Mouse (Mus musculus): ENCODE measurements at regions not wholly inside any gene's neighbourhood (a gene's known extent, or its start where the extent isn't known, plus 50 kb on each side); places are given as distances from the start of the nearest gene placed in this dataset.

DNA sequence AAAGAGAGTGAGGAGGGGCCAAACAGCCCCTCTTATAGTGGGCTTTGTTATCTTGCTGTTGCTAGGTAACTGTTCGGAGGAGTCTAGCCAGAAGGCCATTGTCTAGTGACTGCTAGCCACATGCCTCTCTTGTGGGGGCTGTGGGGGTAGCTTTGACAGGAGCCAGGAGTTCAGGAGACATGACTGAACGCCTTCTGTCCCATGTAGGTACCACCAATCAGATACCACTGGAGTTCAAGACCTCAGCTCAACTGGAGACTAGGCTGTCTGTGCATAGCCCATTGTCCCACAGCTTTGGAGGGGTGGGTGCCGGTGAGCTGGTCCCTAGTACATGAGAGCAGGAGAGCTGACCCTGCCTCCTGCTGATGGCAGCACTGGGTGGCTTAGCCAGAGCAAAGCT, 82.4 kb upstream of the Unc93a2 start:
- no peak for DNase-seq (ENCODE audit: low spot score in 2 of 2)

DNA sequence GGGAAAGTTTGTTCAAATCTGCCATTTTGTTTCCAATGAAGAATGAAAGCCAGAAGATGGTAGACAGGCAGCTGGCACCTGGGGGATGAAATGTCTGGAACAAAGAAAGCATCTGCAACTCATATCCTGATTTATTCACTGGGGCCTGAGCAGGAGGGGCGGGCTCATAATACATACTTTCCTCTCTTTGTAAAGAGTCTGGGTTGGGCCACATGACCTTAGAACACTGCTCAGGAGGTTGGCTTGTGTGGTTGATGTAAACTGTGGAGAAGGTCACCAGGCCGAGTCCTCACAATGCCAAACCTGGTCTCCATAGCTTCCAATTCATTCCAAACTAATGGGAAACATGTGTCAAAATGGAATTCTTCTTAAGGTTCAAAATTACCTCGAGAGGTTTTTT, 79.6 kb upstream of the Unc93a2 start:
- DNase-seq (ENCODE audit: low spot score in 2 of 2) = no peak

DNA sequence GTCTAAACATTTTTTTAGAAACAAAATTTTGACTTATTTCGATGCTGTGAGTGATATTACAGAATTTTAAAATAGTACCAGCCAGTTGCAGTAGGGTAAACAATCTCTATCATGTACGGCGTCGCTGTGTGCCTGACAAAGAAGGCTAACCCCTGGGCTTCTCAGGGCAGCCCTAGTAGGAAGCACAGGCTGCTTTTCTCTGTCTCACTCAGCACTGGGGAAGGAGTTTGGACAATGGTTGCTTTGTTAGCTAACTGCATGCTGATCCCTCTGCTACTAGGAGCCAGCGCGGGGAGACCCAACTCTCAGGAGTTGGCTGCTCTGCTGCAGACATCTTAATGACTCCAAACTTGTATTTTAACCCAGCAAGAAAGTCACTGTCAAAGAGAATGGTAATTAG, 75.9 kb upstream of the Unc93a2 start:
- DNase-seq (ENCODE audit: low spot score in 2 of 2) = no peak

DNA sequence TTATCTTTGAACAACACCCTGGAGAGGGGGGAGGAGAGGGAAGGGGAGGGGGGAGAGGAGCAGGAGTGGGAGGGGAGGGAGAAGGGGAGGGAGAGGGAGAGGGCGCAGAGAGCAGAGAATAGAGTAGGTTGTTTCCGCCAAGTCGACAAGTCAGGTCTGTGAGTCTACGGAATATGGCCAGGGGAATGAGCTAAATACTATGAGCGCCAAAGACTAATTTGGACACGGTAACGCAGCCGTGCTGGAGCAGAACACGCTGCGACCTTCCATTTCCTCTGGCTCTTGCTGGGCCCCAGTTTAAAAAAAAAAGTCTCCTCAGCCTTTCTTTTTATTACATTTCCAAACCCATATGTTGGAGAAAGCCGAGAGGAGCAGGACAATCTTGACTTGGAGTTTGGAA, 71.7 kb upstream of the Unc93a2 start:
- peak; percentile 9 to 16 for DNase-seq (ENCODE audit: low spot score in 2 of 2)

DNA sequence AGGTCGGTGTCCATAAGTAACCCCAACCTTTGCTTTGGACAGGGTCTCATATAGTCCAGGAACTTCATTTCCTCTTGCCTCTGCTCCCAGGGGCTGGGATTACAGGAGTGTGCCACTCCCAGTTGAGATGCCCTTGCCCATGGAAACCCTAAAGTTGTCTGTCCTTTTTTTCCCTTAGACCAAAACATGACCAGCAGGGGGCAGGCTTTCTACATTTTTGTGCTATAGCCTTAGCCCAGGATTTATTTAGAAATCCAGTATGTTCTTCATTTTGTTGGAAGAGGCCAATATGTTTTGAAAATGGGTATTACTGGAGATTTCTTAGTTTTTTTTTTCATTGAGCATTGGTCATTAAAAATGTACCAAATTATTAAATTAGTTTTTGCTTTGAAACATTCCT, 58.6 kb upstream of the Unc93a2 start:
- peak; percentile 34 to 44 for DNase-seq (ENCODE audit: low spot score in 2 of 2)

DNA sequence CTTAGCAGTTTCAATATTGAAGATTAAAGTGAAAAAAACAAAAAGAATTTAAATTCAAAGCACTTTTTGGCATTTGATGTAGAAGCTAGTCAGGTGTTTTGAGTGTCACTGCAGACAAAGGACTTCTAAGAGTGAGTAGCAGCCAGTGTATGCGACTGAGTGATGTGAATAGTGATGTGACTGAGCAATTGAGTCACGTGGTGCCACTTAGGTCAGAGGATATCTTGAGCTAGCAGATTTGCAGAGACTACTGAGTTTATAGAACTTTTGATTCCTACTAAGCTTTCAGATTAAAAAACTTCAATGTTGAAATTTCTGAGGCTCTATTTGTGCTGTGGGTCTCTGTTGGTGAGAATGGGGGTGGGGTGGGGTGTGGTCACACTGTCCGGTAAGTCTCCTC, 49.8 kb upstream of the Unc93a2 start:
- no peak for DNase-seq (ENCODE audit: low spot score in 2 of 2)
